Mouse (Mus musculus) liver, embryonic 11.5 days (tissue): Measurements from ENCODE around the gene Glod4. TPM values are rescaled to one million over a fixed set of nuclear protein-coding genes. Genes with fewer than 3 reads are reported as not detected.

ENCODE experiments used
- ATAC-seq: fragments of 200-750 bp; cut with Nextera tagmentation; replicated peaks from 2 replicates; pipeline ENCODE4 v1.8.0; 2017; ENCODE audit warnings: moderate number of reproducible peaks, mild to moderate bottlenecking, moderate TSS enrichment, moderate library complexity; ENCODE audit not compliant: low FRiP score
- DNase-seq: peaks from one replicate; pipeline ENCODE4 v3.0.0-alpha.2; 2017; ENCODE audit warnings: low spot score
- H3K27ac ChIP-seq: fragments of 300-500 bp; sonication (generic); 2 replicates; pipeline ENCODE4 v1.5.1; 2014; ENCODE audit warnings: mild to moderate bottlenecking, low read depth, low read length, control low read depth
- H3K27me3 ChIP-seq: fragments of 300-500 bp; sonication (generic); replicated peaks from 2 replicates; pipeline ENCODE4 v1.6.1; 2014; ENCODE audit warnings: low read length, mixed read lengths; ENCODE audit not compliant: control insufficient read depth, insufficient read depth
- H3K36me3 ChIP-seq: fragments of 300-500 bp; sonication (generic); 2 replicates; pipeline ENCODE4 v1.6.1; 2014; ENCODE audit warnings: mild to moderate bottlenecking, low read length, moderate library complexity, mixed read lengths; ENCODE audit not compliant: control insufficient read depth, insufficient read depth
- H3K4me1 ChIP-seq: fragments of 300-500 bp; sonication (generic); replicated peaks from 2 replicates; pipeline ENCODE4 v1.6.1; 2014; ENCODE audit warnings: low read length, mixed read lengths; ENCODE audit not compliant: control insufficient read depth, insufficient read depth
- H3K4me2 ChIP-seq: fragments of 300-500 bp; sonication (generic); 2 replicates; pipeline ENCODE4 v1.6.1; 2014; ENCODE audit warnings: mild to moderate bottlenecking, control low read depth, moderate library complexity
- H3K4me3 ChIP-seq: fragments of 300-500 bp; sonication (generic); 2 replicates; pipeline ENCODE4 v1.5.1; 2014; ENCODE audit warnings: low read depth, low read length, control low read depth
- H3K9ac ChIP-seq: fragments of 300-500 bp; sonication (generic); 2 replicates; pipeline ENCODE4 v1.6.1; 2014; ENCODE audit warnings: low read depth, low read length, control low read depth
- H3K9me3 ChIP-seq: fragments of 300-500 bp; sonication (generic); 2 replicates; pipeline ENCODE4 v1.6.1; 2016; ENCODE audit warnings: low read length, inconsistent platforms, mixed read lengths; ENCODE audit not compliant: control insufficient read depth
- WGBS: fragments of 180-500 bp; shearing (Covaris S2); extraction: QIAGEN DNeasy Blood & Tissue Kit; methylation state at CpG from one replicate; pipeline ENCODE4 v1.1.7; 2014; 5-methylcytosine and 5-hydroxymethylcytosine counted together
- polyA plus RNA-seq: library from polyadenylated mRNA; unstranded; fragments of >200 nt; fragmentation: Nextera tagmentation; extraction: Ambion mirVana; gene quantifications from 2 replicates; pipeline ENCODE4 v1.2.1, GENCODE M21; 2014

The Glod4 gene
- polyA plus RNA-seq, 1 experiment from 2014 or later, result 137 TPM

- Histone ChIP-seq H3K4me1 (peaks cover 14% of the 10 kb centered on the region), H3K4me3 (no peak overlapping the region), H3K27ac (no peak overlapping the region), H3K27me3 (no peaks in the 10 kb centered on the region), H3K4me2 (no peak overlapping the region), H3K9me3 (no peaks in the 10 kb centered on the region), H3K36me3 (no peaks in the 10 kb centered on the region), H3K9ac (no peak overlapping the region)
- no peak for ATAC-seq
- WGBS, result 47% methylated on average over 7 of the region's 7 CpGs
- no peak for DNase-seq
These were observed 42.0 kb upstream of the Glod4 start for GRCm38 (mm10) chr11:76285431-76286075.

GRCm38 (mm10) chr11:76283841-76284240 lies 40.3 kb upstream of the Glod4 start:
- Histone ChIP-seq H3K4me3 (no peak overlapping the region), H3K27ac (no peak overlapping the region), H3K4me1 (peaks cover 14% of the 10 kb centered on the region), H3K27me3 (no peaks in the 10 kb centered on the region), H3K36me3 (no peaks in the 10 kb centered on the region), H3K9me3 (no peaks in the 10 kb centered on the region), H3K4me2 (no peak overlapping the region), H3K9ac (no peak overlapping the region)
- DNase-seq (no peak), ATAC-seq (no peak)
- WGBS, result 91% methylated on average over 6 of the region's 6 CpGs

GRCm38 (mm10) chr11:76279971-76280370 lies 36.4 kb upstream of the Glod4 start:
- no peak overlapping the region for H3K9ac ChIP-seq
- no peak overlapping the region for H3K4me3 ChIP-seq
- no peak overlapping the region for H3K27ac ChIP-seq
- H3K9me3 ChIP-seq, result no peaks in the 10 kb centered on the region
- ATAC-seq (no peak), DNase-seq (no peak)
- no peaks in the 10 kb centered on the region for H3K36me3 ChIP-seq
- WGBS, result 55% methylated on average over 2 of the region's 2 CpGs
- H3K27me3 ChIP-seq, result no peaks in the 10 kb centered on the region
- no peak overlapping the region for H3K4me2 ChIP-seq
- H3K4me1 ChIP-seq, result no peaks in the 10 kb centered on the region; the same call in 1 of the 2 replicates

- no peaks in the 10 kb centered on the region for H3K36me3 ChIP-seq
- H3K27me3 ChIP-seq, result no peaks in the 10 kb centered on the region
- no peak overlapping the region for H3K9ac ChIP-seq
- H3K27ac ChIP-seq, result no peak overlapping the region
- DNase-seq (no peak), ATAC-seq (no peak)
- 71% methylated on average over 14 of the region's 14 CpGs for WGBS
- no peaks in the 10 kb centered on the region for H3K9me3 ChIP-seq
- H3K4me1 ChIP-seq, result no peaks in the 10 kb centered on the region; the same call in 1 of the 2 replicates
- H3K4me2 ChIP-seq, result no peak overlapping the region
- no peak overlapping the region for H3K4me3 ChIP-seq
These were observed 35.7 kb upstream of the Glod4 start for GRCm38 (mm10) chr11:76278960-76279852.

GRCm38 (mm10) chr11:76272440-76272839 lies 28.9 kb upstream of the Glod4 start:
- DNase-seq (no peak), ATAC-seq (no peak)
- Histone ChIP-seq H3K27me3 (no peaks in the 10 kb centered on the region), H3K4me1 (no peaks in the 10 kb centered on the region), H3K27ac (no peak overlapping the region), H3K9ac (no peak overlapping the region), H3K4me3 (no peak overlapping the region), H3K9me3 (no peaks in the 10 kb centered on the region), H3K4me2 (no peak overlapping the region), H3K36me3 (no peaks in the 10 kb centered on the region)
- WGBS, result 86% methylated on average over 4 of the region's 4 CpGs

GRCm38 (mm10) chr11:76268521-76269065 lies 25.1 kb upstream of the Glod4 start:
- no peak for ATAC-seq
- Histone ChIP-seq H3K36me3 (no peaks in the 10 kb centered on the region), H3K4me2 (no peak overlapping the region), H3K27me3 (no peaks in the 10 kb centered on the region), H3K27ac (no peak overlapping the region), H3K4me3 (no peak overlapping the region), H3K9me3 (no peaks in the 10 kb centered on the region), H3K9ac (no peak overlapping the region), H3K4me1 (no peaks in the 10 kb centered on the region; the same call in 1 of the 2 replicates)
- no peak for DNase-seq
- 78% methylated on average over 6 of the region's 6 CpGs for WGBS

GRCm38 (mm10) chr11:76268001-76268459 lies 24.5 kb upstream of the Glod4 start:
- DNase-seq, result no peak
- Histone ChIP-seq H3K9ac (no peak overlapping the region), H3K4me3 (no peak overlapping the region), H3K27me3 (no peaks in the 10 kb centered on the region), H3K4me2 (no peak overlapping the region), H3K27ac (no peak overlapping the region), H3K4me1 (no peaks in the 10 kb centered on the region; the same call in 1 of the 2 replicates), H3K9me3 (no peaks in the 10 kb centered on the region), H3K36me3 (no peaks in the 10 kb centered on the region)
- ATAC-seq, result no peak
- 68% methylated on average over 5 of the region's 5 CpGs for WGBS

- no peaks in the 10 kb centered on the region; the same call in 1 of the 2 replicates for H3K4me1 ChIP-seq
- DNase-seq (no peak), ATAC-seq (no peak)
- no peak overlapping the region for H3K27ac ChIP-seq
- no peaks in the 10 kb centered on the region for H3K27me3 ChIP-seq
- H3K9ac ChIP-seq, result no peak overlapping the region
- no peaks in the 10 kb centered on the region for H3K36me3 ChIP-seq
- no peak overlapping the region for H3K4me2 ChIP-seq
- no peaks in the 10 kb centered on the region for H3K9me3 ChIP-seq
- WGBS, result 64% methylated on average over 7 of the region's 7 CpGs
- H3K4me3 ChIP-seq, result no peak overlapping the region
These were observed 24.0 kb upstream of the Glod4 start for GRCm38 (mm10) chr11:76267550-76267949.
